9 mouse cellular contexts compared by ENCODE assay signal in genomic region chr9:48314194-48314593, GRCm38 (mm10). TPM values are rescaled to one million over a fixed set of nuclear protein-coding genes. Genes with fewer than 3 reads are reported as not detected.
DNase-seq lines count a peak whose midpoint lies in the region; ATAC-seq and TF ChIP-seq lines count a peak whose summit lies in the region.
"Had no signal": no experiment of that assay in that cellular context is flagged by ENCODE, and none has a peak within 500 bp of the region (broad histone marks: within the 10 kb centered on the region; RNA-seq: fewer than 3 reads in every experiment).

No protein-coding gene starts in this region.

- no peak for TF ChIP-seq EP300 in liver, postnatal 0 days (IDR thresholded peaks at IDR 0.05; ENCODE audit: low read depth)

- H3K4me2 ChIP-seq in heart, embryonic 11.5 days: no peak overlapping the region
- H3K4me2 ChIP-seq in forebrain, embryonic 16.5 days (ENCODE audit: low read length): no peak overlapping the region
- H3K4me2 ChIP-seq in liver, postnatal 0 days (ENCODE audit: low read depth, low read length): no peak overlapping the region

- 38% methylated on average over 3 of the region's 3 CpGs for WGBS in heart, embryonic 11.5 days (ENCODE audit: insufficient replicate concordance)
- 9% methylated on average over 3 of the region's 3 CpGs for WGBS in forebrain, embryonic 16.5 days
- 59% methylated on average over 3 of the region's 3 CpGs for WGBS in liver, postnatal 0 days (ENCODE audit: insufficient replicate concordance)

- no peak overlapping the region for H3K27ac ChIP-seq in heart, embryonic 11.5 days (ENCODE audit: low read depth, low read length)
- H3K27ac ChIP-seq in forebrain, embryonic 16.5 days (ENCODE audit: low read length): no peak overlapping the region
- no peak overlapping the region for H3K27ac ChIP-seq in liver, postnatal 0 days (ENCODE audit: low read depth)
- H3K27ac ChIP-seq: macrophage had no signal

- H3K36me3 ChIP-seq in heart, embryonic 11.5 days (ENCODE audit: control insufficient read depth, insufficient read depth, low read length): no peaks in the 10 kb centered on the region
- no peaks in the 10 kb centered on the region for H3K36me3 ChIP-seq in forebrain, embryonic 16.5 days (ENCODE audit: control insufficient read depth, insufficient read depth)
- H3K36me3 ChIP-seq in liver, postnatal 0 days (replicated peaks; ENCODE audit: insufficient read depth, low read length): no peaks in the 10 kb centered on the region

- no peak for TF ChIP-seq CTCF in liver, postnatal 0 days (IDR thresholded peaks at IDR 0.05; ENCODE audit: low read depth)

- DNase-seq in heart, adult 18-20 months: peak; percentile 44 to 78
- DNase-seq in kidney, adult 8-10 months: peak; percentile 17 to 24
- DNase-seq in lung, postnatal 10 days: peak; percentile 69
- no peak for DNase-seq in cerebellum, adult 9-10 months
- no peak for DNase-seq in liver, postnatal 0 days

- no peaks in the 10 kb centered on the region for H3K4me1 ChIP-seq in heart, embryonic 11.5 days (ENCODE audit: control insufficient read depth, insufficient read depth, low read length)
- H3K4me1 ChIP-seq in forebrain, embryonic 16.5 days (replicated peaks; ENCODE audit: control insufficient read depth, insufficient read depth, low read length): peaks cover 4% of the 10 kb centered on the region; the same call in 1 of the 2 replicates
- H3K4me1 ChIP-seq in liver, postnatal 0 days (ENCODE audit: insufficient read depth): no peaks in the 10 kb centered on the region

- no peaks in the 10 kb centered on the region for H3K9me3 ChIP-seq in heart, embryonic 11.5 days (replicated peaks; ENCODE audit: control insufficient read depth, low read length)
- no peaks in the 10 kb centered on the region for H3K9me3 ChIP-seq in forebrain, embryonic 16.5 days (ENCODE audit: control insufficient read depth, low read length)
- no peaks in the 10 kb centered on the region for H3K9me3 ChIP-seq in liver, postnatal 0 days (ENCODE audit: low read length)

- no peak overlapping the region for H3K9ac ChIP-seq in heart, embryonic 11.5 days (ENCODE audit: low read depth, low read length)
- no peak overlapping the region for H3K9ac ChIP-seq in forebrain, embryonic 16.5 days (replicated peaks; ENCODE audit: low read depth, low read length)
- no peak overlapping the region for H3K9ac ChIP-seq in liver, postnatal 0 days (replicated peaks)

- no peak overlapping the region for H3K4me3 ChIP-seq in heart, embryonic 11.5 days (ENCODE audit: low read depth, low read length)
- H3K4me3 ChIP-seq in forebrain, embryonic 16.5 days (replicated peaks; ENCODE audit: low read length): no peak overlapping the region
- H3K4me3 ChIP-seq in liver, postnatal 0 days (ENCODE audit: low read depth, low read length): no peak overlapping the region

- H3K27me3 ChIP-seq in heart, embryonic 11.5 days (ENCODE audit: control insufficient read depth, insufficient read depth, low read length): no peaks in the 10 kb centered on the region
- no peaks in the 10 kb centered on the region for H3K27me3 ChIP-seq in forebrain, embryonic 16.5 days (replicated peaks; ENCODE audit: control insufficient read depth, insufficient read depth, low read length)
- no peaks in the 10 kb centered on the region for H3K27me3 ChIP-seq in liver, postnatal 0 days (ENCODE audit: insufficient read depth, low read length)

- no peak for ATAC-seq in heart, embryonic 11.5 days (replicated peaks; ENCODE audit: insufficient number of reproducible peaks, low FRiP score, low TSS enrichment)
- peak; percentile 33; the same call in 1 of the 2 replicates for ATAC-seq in forebrain, embryonic 16.5 days
- ATAC-seq in granulocyte monocyte progenitor cell, adult 5-6 weeks (replicated peaks; ENCODE audit: poor library complexity, severe bottlenecking): no peak
- ATAC-seq in liver, postnatal 0 days: no peak

RNA-seq across cellular contexts. Expression of gene Nxpe2, which starts 39.1 kb away (rescaled TPM):
- 1 to 10 TPM in 1 of 2 experiments, under 1 TPM in 1; 0.74 to 1.7 TPM for total RNA-seq in heart, adult 18-20 months (2021)
- 1.8 and 4.6 TPM in 2 replicates for polyA plus RNA-seq in heart, embryonic 11.5 days (2014; fragmentation: Nextera tagmentation; extraction: Ambion mirVana)
- polyA plus RNA-seq in forebrain, embryonic 16.5 days (2015; fragmentation: Nextera tagmentation; extraction: Ambion mirVana): 0.16 and 0.28 TPM in 2 replicates
- 0.17 and 4.9 TPM in 2 replicates for total RNA-seq in granulocyte monocyte progenitor cell, adult 5-6 weeks (2014; fragmentation: Nextera tagmentation)
- total RNA-seq in granulocyte monocyte progenitor cell, adult 5-6 weeks (2017): 1.7 and 2.6 TPM in 2 replicates
- polyA plus RNA-seq in liver, postnatal 0 days (2015; fragmentation: Nextera tagmentation; extraction: Ambion mirVana): 70.5 and 73.0 TPM in 2 replicates
- polyA plus RNA-seq: macrophage had no signal

Comparison
In these comparisons a context has a peak if more than half of its experiments do, and no peak if none do; other contexts are left out.
1. DNase-seq: peak in heart, adult 18-20 months (2 of 2), kidney, adult 8-10 months (2 of 2) and lung, postnatal 10 days (single experiment); none in cerebellum, adult 9-10 months (single experiment) and liver, postnatal 0 days (single experiment).
2. RNA of gene Nxpe2, which starts 39.1 kb away (polyA plus RNA-seq): 70.5 to 73.0 TPM in liver, postnatal 0 days; 1.8 to 4.6 TPM in heart, embryonic 11.5 days and 0.16 to 0.28 TPM in forebrain, embryonic 16.5 days; every median in the first group is over 10 times any median in the second.